Mouse (Mus musculus) spleen, adult 2 months (tissue): ENCODE results near the gene Ahr.

Source experiments
- CTCF ChIP-seq: fragments of 200-500 bp; IDR thresholded peaks from 2 replicates; pipeline ENCODE4 v1.5.1; 2011; ENCODE audit warnings: mild to moderate bottlenecking, inconsistent platforms; ENCODE audit not compliant: insufficient read depth, insufficient read length, insufficient replicate concordance; ENCODE audit errors: extremely low read depth
- POLR2A ChIP-seq: fragments of 200-500 bp; IDR thresholded peaks from 2 replicates; pipeline ENCODE4 v1.6.1; 2011; ENCODE audit warnings: low read depth, low read length, inconsistent platforms

- TF ChIP-seq POLR2A (no peak), CTCF (no peak)
Measured at GRCm38 (mm10) chr12:35478906-35479305, 55.9 kb downstream of the Ahr start.
